Mouse (Mus musculus): Measurements from ENCODE around the gene Capn8.

DNA sequence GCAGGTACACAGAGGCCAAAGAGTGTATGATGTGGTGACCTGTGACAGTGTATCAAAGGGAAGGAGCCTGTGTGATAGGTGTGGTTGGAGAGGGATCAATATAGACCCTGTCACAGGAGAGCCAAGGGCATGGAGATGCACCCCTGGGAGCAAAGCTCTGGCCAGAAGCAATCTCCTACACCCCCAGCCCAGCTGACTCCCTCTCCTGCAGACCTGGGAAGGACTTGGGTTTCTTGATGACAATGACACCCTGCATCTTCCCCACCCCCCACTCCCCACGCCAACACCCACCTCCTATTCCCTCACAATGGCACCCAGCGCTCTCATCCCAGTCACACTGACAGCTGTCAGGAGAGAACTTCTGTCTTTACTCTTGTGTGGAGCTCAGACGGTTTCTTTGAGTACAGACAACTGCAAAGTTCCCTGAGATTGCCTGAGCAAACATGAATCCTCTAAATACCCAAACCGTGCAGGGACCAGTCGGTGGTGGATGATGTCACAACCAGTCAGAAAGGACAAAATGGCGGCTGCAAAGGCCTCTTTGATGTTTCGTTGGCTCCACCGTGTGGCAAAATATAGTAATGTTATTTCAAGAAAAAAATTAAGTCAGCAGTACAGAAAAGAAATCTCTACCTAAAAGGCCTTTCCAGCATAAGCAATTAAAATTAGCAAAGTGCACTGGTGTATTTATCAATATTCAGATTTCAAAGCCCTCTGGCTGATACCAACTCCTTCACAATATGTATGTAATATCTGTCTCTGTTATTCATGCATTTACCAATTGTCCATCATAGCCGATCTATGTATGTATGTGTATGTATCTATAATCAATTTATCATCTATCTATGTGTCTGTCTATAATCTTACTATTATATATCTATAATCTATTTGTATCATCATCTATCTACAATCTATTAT, 25.5 kb upstream of the Capn8 start:
- TF ChIP-seq CTCF (IDR thresholded peaks at IDR 0.05; ENCODE audit: borderline replicate concordance, control insufficient read depth, extremely low read depth, insufficient read depth, low read length, poor library complexity) (no peak), POLR2A (IDR thresholded peaks at IDR 0.05; ENCODE audit: control insufficient read depth, extremely low read depth, insufficient read depth, low read length, poor library complexity) (no peak)
